Mouse (Mus musculus) embryonic facial prominence, embryonic 11.5 days (tissue): ENCODE results near the gene Fam160b1. TPM values are rescaled to one million over a fixed set of nuclear protein-coding genes. Genes with fewer than 3 reads are reported as not detected.
A peak's percentile ranks its signal among the peaks of the same experiment; 100 is the strongest.

Source experiments
- ATAC-seq: fragments of 200-750 bp; cut with Nextera tagmentation; replicated peaks from 2 replicates; pipeline ENCODE4 v1.8.0; 2017; ENCODE audit warnings: low read depth; ENCODE audit not compliant: insufficient number of reproducible peaks, low FRiP score, low TSS enrichment
- DNase-seq: peaks from one replicate; pipeline ENCODE4 v3.0.0-alpha.2; 2015; ENCODE audit warnings: low spot score
- H3K27ac ChIP-seq: fragments of 300-500 bp; sonication (generic); replicated peaks from 2 replicates; pipeline ENCODE4 v1.5.1; 2014; ENCODE audit warnings: mild to moderate bottlenecking, low read depth, low read length, control low read depth
- H3K27me3 ChIP-seq: fragments of 300-500 bp; sonication (generic); 2 replicates; pipeline ENCODE4 v1.6.1; 2014; ENCODE audit warnings: mild to moderate bottlenecking, low read length, moderate library complexity, mixed read lengths; ENCODE audit not compliant: control insufficient read depth, insufficient read depth
- H3K36me3 ChIP-seq: fragments of 300-500 bp; sonication (generic); replicated peaks from 2 replicates; pipeline ENCODE4 v1.6.1; 2014; ENCODE audit warnings: low read depth, mild to moderate bottlenecking, low read length, moderate library complexity, mixed read lengths; ENCODE audit not compliant: control insufficient read depth, insufficient read depth
- H3K4me1 ChIP-seq: fragments of 300-500 bp; sonication (generic); 2 replicates; pipeline ENCODE4 v1.6.1; 2014; ENCODE audit warnings: low read length, mixed read lengths; ENCODE audit not compliant: control insufficient read depth, insufficient read depth
- H3K4me2 ChIP-seq: fragments of 300-500 bp; sonication (generic); 2 replicates; pipeline ENCODE4 v1.6.1; 2014; ENCODE audit warnings: low read depth, mild to moderate bottlenecking, control low read depth, low read length, moderate library complexity
- H3K4me3 ChIP-seq: fragments of 300-500 bp; sonication (generic); 2 replicates; pipeline ENCODE4 v1.5.1; 2014; ENCODE audit warnings: low read depth, low read length, control low read depth
- H3K9ac ChIP-seq: fragments of 300-500 bp; sonication (generic); replicated peaks from 2 replicates; pipeline ENCODE4 v1.6.1; 2014; ENCODE audit warnings: mild to moderate bottlenecking, control low read depth, low read length
- H3K9me3 ChIP-seq: fragments of 300-500 bp; sonication (generic); replicated peaks from 2 replicates; pipeline ENCODE4 v1.6.1; 2016; ENCODE audit warnings: mild to moderate bottlenecking, low read length, inconsistent platforms, mixed read lengths; ENCODE audit not compliant: control insufficient read depth
- WGBS: fragments of 180-500 bp; shearing (Covaris S2); extraction: QIAGEN DNeasy Blood & Tissue Kit; methylation state at CpG from one replicate; pipeline ENCODE4 v1.1.7; 2014; 5-methylcytosine and 5-hydroxymethylcytosine counted together
- polyA plus RNA-seq: library from polyadenylated mRNA; unstranded; fragments of >200 nt; fragmentation: Nextera tagmentation; extraction: Ambion mirVana; gene quantifications from 2 replicates; pipeline ENCODE4 v1.2.1, GENCODE M21; 2014

Fam160b1 gene
- polyA plus RNA-seq, 1 experiment from 2014 or later: 14.9 TPM

GRCm38 (mm10) chr19:57375746-57376145 is 15.3 kb downstream of the Fam160b1 start:
- Histone ChIP-seq H3K36me3 (peaks cover 11% of the 10 kb centered on the region), H3K9me3 (no peaks in the 10 kb centered on the region)
- WGBS: 80% methylated on average over 11 of the region's 11 CpGs

DNA sequence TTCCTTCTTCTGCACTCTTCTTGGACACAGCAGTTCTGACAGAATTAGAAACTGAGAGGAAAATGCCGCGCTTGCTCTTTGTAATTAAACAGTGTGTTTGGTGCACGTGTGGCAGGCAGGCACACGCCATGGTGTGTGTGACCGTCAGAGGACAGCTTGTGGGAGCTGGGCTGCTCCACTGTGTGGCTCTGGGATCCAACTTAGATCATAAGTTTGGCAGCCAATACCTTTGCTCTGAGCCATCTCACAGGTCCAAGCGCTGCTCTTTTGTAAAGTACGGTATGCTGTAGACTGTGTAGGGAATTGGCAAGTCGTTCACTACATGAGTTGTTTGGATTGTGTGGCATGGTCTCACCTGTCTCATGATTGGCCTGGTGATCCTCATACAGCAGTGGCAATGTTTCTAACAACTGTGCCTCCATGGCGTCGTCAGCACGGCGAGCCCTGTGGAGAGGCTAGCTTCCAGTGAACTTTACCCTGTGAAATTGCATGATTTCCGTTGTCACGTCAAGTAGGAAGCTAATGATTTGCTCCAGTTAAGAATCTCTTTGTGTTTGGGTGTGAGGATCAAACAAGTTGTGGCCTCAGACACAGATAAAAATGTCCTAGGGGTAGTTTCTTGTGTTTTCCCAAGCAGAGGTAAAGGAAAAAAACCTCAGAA is 16.7 kb downstream of the Fam160b1 start:
- Histone ChIP-seq H3K4me3 (no peak overlapping the region), H3K27me3 (no peaks in the 10 kb centered on the region), H3K36me3 (peaks cover 9% of the 10 kb centered on the region), H3K4me1 (no peaks in the 10 kb centered on the region), H3K9me3 (no peaks in the 10 kb centered on the region), H3K9ac (no peak overlapping the region), H3K4me2 (no peak overlapping the region), H3K27ac (no peak overlapping the region)
- DNase-seq: no peak
- WGBS: 92% methylated on average over 14 of the region's 14 CpGs
- ATAC-seq: no peak

More at GRCm38 (mm10) chr19:57375746-57376145, 15.3 kb downstream of the Fam160b1 start:
- Histone ChIP-seq H3K27me3 (no peaks in the 10 kb centered on the region), H3K4me3 (no peak overlapping the region), H3K4me2 (no peak overlapping the region), H3K4me1 (no peaks in the 10 kb centered on the region), H3K9ac (no peak overlapping the region), H3K27ac (no peak overlapping the region)
- ATAC-seq (peak; percentile 8; the same call in 1 of the 2 replicates), DNase-seq (no peak)

GRCm38 (mm10) chr19:57386176-57386693 is 25.8 kb downstream of the Fam160b1 start:
- Histone ChIP-seq H3K4me1 (no peaks in the 10 kb centered on the region), H3K27ac (no peak overlapping the region), H3K4me3 (no peak overlapping the region), H3K9me3 (no peaks in the 10 kb centered on the region), H3K36me3 (peaks cover 28% of the 10 kb centered on the region), H3K9ac (no peak overlapping the region), H3K27me3 (no peaks in the 10 kb centered on the region), H3K4me2 (no peak overlapping the region)
- DNase-seq (no peak), ATAC-seq (no peak)
- 92% methylated on average over 17 of the region's 17 CpGs for WGBS

- WGBS: 92% methylated on average over 3 of the region's 3 CpGs
- Histone ChIP-seq H3K9ac (no peak overlapping the region), H3K4me1 (no peaks in the 10 kb centered on the region), H3K4me2 (no peak overlapping the region), H3K4me3 (no peak overlapping the region), H3K9me3 (no peaks in the 10 kb centered on the region), H3K36me3 (peaks cover 6% of the 10 kb centered on the region; the same call in 1 of the 2 replicates), H3K27ac (no peak overlapping the region), H3K27me3 (no peaks in the 10 kb centered on the region)
- DNase-seq (no peak), ATAC-seq (peak; percentile 23; the same call in 1 of the 2 replicates)
Observed at GRCm38 (mm10) chr19:57391545-57391944, 31.1 kb downstream of the Fam160b1 start.

GRCm38 (mm10) chr19:57393357-57393957 is 33.0 kb downstream of the Fam160b1 start:
- Histone ChIP-seq H3K4me3 (no peak overlapping the region), H3K4me2 (no peak overlapping the region), H3K27ac (no peak overlapping the region), H3K4me1 (no peaks in the 10 kb centered on the region), H3K27me3 (no peaks in the 10 kb centered on the region), H3K36me3 (peaks cover 6% of the 10 kb centered on the region; the same call in 1 of the 2 replicates), H3K9me3 (no peaks in the 10 kb centered on the region), H3K9ac (no peak overlapping the region)
- 75% methylated on average over 6 of the region's 6 CpGs for WGBS
- DNase-seq (no peak), ATAC-seq (no peak)

DNA sequence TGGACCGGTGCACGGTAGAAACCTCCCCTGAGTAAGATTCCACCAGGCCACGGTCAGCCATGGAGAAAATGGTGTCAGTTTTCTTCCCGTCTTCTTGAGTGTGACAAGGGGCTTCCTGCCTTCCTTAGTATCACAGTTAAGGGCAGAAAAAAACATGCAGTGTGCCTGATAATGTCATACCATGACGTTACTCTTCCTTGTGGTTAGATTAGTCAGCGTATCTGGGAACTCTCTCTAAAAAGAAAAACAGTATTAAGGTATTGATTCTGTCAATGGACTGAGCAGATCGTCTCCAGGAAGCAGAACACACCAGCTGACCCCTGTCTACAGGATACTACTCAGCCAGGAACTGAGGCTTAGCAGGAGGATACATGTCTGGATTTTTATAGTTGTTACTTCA is 36.1 kb downstream of the Fam160b1 start:
- no peaks in the 10 kb centered on the region for H3K9me3 ChIP-seq
- DNase-seq: no peak
- H3K27me3 ChIP-seq: no peaks in the 10 kb centered on the region
- H3K9ac ChIP-seq: no peak overlapping the region
- no peak overlapping the region for H3K4me2 ChIP-seq
- ATAC-seq: no peak
- no peak overlapping the region for H3K27ac ChIP-seq
- H3K36me3 ChIP-seq: no peaks in the 10 kb centered on the region
- WGBS: 78% methylated on average over 7 of the region's 7 CpGs
- H3K4me1 ChIP-seq: no peaks in the 10 kb centered on the region
- H3K4me3 ChIP-seq: no peak overlapping the region

DNA sequence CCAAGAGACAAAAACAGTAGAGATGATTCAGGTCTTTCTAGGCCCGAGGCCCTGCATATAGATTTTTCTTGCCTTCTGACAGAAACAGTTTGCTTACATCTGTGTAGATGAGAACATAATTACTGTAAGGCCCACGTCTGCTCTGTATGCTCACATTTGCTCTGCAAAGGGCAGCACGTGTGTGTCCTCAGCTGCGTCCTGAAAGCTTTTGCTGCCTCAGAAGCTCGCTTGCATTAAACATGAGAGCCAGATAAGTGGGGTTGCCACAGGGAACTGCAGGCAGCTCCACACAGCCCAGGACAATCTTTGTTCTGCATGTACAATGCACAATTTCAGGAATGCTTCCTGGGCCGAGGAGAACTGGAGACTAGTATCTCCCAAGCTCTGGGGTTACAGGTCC is 41.9 kb downstream of the Fam160b1 start:
- no peaks in the 10 kb centered on the region for H3K27me3 ChIP-seq
- H3K4me2 ChIP-seq: no peak overlapping the region
- 71% methylated on average over 6 of the region's 6 CpGs for WGBS
- H3K36me3 ChIP-seq: no peaks in the 10 kb centered on the region
- no peaks in the 10 kb centered on the region for H3K4me1 ChIP-seq
- no peaks in the 10 kb centered on the region for H3K9me3 ChIP-seq
- H3K4me3 ChIP-seq: no peak overlapping the region
- H3K9ac ChIP-seq: no peak overlapping the region
- no peak for ATAC-seq
- DNase-seq: no peak
- H3K27ac ChIP-seq: no peak overlapping the region
